Mouse (Mus musculus): Measurements from ENCODE around the gene Dchs2. TPM values are rescaled to one million over a fixed set of nuclear protein-coding genes. Genes with fewer than 3 reads are reported as not detected.

Dchs2 gene
- total and polyA plus RNA-seq, 3 experiments: 0.14 to 0.80 (median 0.52) TPM

DNA sequence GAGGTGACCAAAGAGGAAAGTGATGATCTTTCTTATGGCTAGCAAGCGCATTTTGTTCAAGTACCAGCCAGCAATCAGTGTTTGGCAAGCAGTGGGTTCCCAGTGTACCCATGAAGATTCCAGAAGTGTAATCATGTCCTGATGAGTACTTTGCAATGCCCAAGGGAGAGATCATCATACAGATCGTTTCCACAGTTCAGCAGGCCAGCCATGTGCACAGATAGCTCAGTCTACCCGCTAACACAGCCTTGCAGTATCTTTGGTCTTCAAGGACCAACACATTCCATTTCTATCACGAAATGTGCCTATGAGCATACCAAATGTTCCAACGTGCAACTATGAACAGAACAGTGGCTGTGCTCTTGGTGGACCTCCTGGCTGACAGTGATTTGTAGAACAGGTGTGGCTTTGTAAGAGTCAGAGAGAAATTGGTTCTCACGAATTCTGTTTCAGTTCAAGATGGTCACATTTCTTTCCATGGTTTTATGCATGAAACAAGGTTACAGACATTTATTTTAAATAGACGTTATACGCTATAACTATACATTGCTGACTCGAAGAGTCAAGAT, 240.8 kb downstream of the Dchs2 start:
- intact Hi-C loops (cut with DNase I): no loop called here
- no peak for DNase-seq
- Histone ChIP-seq H3K4me3 (no peak overlapping the region), H3K79me2 (replicated peaks; ENCODE audit: control insufficient read depth, insufficient read depth, low read length) (no peaks in the 10 kb centered on the region), H3K4me1 (ENCODE audit: control insufficient read depth, insufficient read depth, low read length) (peaks cover 2% of the 10 kb centered on the region; the same call in 1 of the 2 replicates), H3K27me3 (ENCODE audit: control insufficient read depth, insufficient read depth, low read length) (no peaks in the 10 kb centered on the region), H3K27ac (no peak overlapping the region), H3K36me3 (ENCODE audit: control insufficient read depth, insufficient read depth, low read length) (no peaks in the 10 kb centered on the region), H3K9ac (ENCODE audit: low read depth, low read length) (no peak overlapping the region)
- TF ChIP-seq EP300 (IDR thresholded peaks at IDR 0.05; ENCODE audit: insufficient read depth, low read depth, low read length) (no peak), CTCF (IDR thresholded peaks at IDR 0.05) (no peak), POLR2A (IDR thresholded peaks at IDR 0.05; ENCODE audit: insufficient read depth, low read depth, low read length) (no peak)
- 65% methylated on average over 9 of the region's 9 CpGs for WGBS

DNA sequence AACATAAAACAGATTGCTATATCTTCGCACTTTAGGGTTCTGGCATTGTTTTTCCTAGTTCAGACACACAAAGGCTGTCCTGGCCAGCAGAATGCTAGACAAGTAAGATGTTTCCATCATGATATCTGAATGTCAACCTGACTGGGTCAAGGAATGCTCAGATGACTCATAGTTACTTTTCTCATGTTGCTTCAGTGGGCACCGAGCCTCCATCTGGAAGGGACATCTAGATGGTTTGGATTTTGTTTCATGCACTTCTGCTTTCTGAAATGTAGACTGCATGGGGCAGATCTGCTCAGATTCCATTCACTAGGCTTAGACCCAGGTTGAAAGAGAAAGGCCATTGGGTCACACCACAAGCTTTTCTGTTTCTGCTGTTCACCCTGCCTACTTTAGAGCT, 242.1 kb downstream of the Dchs2 start:
- DNase-seq: no peak
- no peak for TF ChIP-seq POLR2A (IDR thresholded peaks at IDR 0.05; ENCODE audit: insufficient read depth, low read depth, low read length)
- no peak for TF ChIP-seq CTCF (IDR thresholded peaks at IDR 0.05)
- no peak for TF ChIP-seq EP300 (IDR thresholded peaks at IDR 0.05; ENCODE audit: insufficient read depth, low read depth, low read length)
- intact Hi-C loops (cut with DNase I): no loop called here
- H3K4me1 ChIP-seq (ENCODE audit: control insufficient read depth, insufficient read depth, low read length): peaks cover 2% of the 10 kb centered on the region; the same call in 1 of the 2 replicates
- 69% methylated on average over 2 of the region's 2 CpGs for WGBS
- no peaks in the 10 kb centered on the region for H3K36me3 ChIP-seq (ENCODE audit: control insufficient read depth, insufficient read depth, low read length)
- no peak overlapping the region for H3K4me3 ChIP-seq
- no peaks in the 10 kb centered on the region for H3K79me2 ChIP-seq (replicated peaks; ENCODE audit: control insufficient read depth, insufficient read depth, low read length)
- H3K9ac ChIP-seq (ENCODE audit: low read depth, low read length): no peak overlapping the region
- H3K27me3 ChIP-seq (ENCODE audit: control insufficient read depth, insufficient read depth, low read length): no peaks in the 10 kb centered on the region
- H3K27ac ChIP-seq: no peak overlapping the region

DNA sequence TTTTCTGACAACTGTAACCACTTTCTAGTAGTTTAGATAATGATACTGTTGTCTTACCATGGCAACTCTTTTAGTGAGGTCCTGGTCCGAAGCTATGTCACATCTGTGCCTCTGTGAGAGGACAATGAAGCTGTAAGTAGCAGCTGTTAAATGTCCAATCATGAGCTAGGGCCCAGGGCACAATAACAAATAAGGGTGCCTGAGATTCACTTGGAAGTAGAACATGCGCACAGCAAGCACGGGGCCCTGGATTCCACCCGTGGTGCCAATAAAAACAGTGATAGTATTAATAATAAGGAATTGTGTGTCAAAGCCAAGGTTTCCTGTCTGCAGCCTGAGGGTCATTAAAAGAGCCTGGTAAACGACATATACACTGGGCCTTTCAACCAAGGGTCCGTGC, 246.6 kb downstream of the Dchs2 start:
- Histone ChIP-seq H3K4me3 (no peak overlapping the region), H3K79me2 (replicated peaks; ENCODE audit: control insufficient read depth, insufficient read depth, low read length) (no peaks in the 10 kb centered on the region), H3K9ac (ENCODE audit: low read depth, low read length) (no peak overlapping the region), H3K27ac (no peak overlapping the region), H3K4me1 (ENCODE audit: control insufficient read depth, insufficient read depth, low read length) (no peaks in the 10 kb centered on the region), H3K27me3 (ENCODE audit: control insufficient read depth, insufficient read depth, low read length) (no peaks in the 10 kb centered on the region), H3K36me3 (ENCODE audit: control insufficient read depth, insufficient read depth, low read length) (no peaks in the 10 kb centered on the region)
- WGBS: 57% methylated on average over 6 of the region's 6 CpGs
- intact Hi-C loops (cut with DNase I): no loop called here
- TF ChIP-seq POLR2A (IDR thresholded peaks at IDR 0.05; ENCODE audit: insufficient read depth, low read depth, low read length) (no peak), EP300 (IDR thresholded peaks at IDR 0.05; ENCODE audit: insufficient read depth, low read depth, low read length) (no peak), CTCF (IDR thresholded peaks at IDR 0.05) (no peak)
- DNase-seq: no peak

DNA sequence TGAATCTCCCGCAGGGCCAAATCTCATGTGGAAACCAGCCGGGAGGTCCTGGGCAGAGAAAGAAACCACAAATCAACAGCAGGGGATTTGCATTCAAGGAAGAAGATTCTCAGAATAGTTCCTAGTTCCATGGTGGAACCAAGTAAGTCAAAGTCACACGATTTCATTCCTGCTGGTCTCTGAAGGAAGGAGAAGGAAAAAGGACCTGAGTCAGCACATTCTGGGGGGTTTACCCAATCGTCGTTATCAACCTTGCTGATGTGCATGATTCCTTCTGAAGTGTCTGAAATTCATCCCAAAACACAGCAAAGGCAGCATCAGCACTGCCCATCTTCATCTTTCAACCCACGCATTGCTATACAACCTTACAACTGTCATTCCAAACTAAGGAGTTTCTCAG, 249.1 kb downstream of the Dchs2 start:
- no peaks in the 10 kb centered on the region for H3K79me2 ChIP-seq (replicated peaks; ENCODE audit: control insufficient read depth, insufficient read depth, low read length)
- no peaks in the 10 kb centered on the region for H3K27me3 ChIP-seq (ENCODE audit: control insufficient read depth, insufficient read depth, low read length)
- no peaks in the 10 kb centered on the region for H3K36me3 ChIP-seq (ENCODE audit: control insufficient read depth, insufficient read depth, low read length)
- no peak for DNase-seq
- TF ChIP-seq POLR2A (IDR thresholded peaks at IDR 0.05; ENCODE audit: insufficient read depth, low read depth, low read length): no peak
- TF ChIP-seq CTCF (IDR thresholded peaks at IDR 0.05): no peak
- TF ChIP-seq EP300 (IDR thresholded peaks at IDR 0.05; ENCODE audit: insufficient read depth, low read depth, low read length): no peak
- intact Hi-C loops (cut with DNase I): no loop called here
- no peaks in the 10 kb centered on the region for H3K4me1 ChIP-seq (ENCODE audit: control insufficient read depth, insufficient read depth, low read length)
- 88% methylated on average over 6 of the region's 6 CpGs for WGBS
- no peak overlapping the region for H3K4me3 ChIP-seq
- no peak overlapping the region for H3K27ac ChIP-seq
- H3K9ac ChIP-seq (ENCODE audit: low read depth, low read length): no peak overlapping the region

Other genes with a start within 250 kb of the Dchs2 start
- under 1 TPM; 0.09 to 0.23 TPM for gene Lrat, start 224.0 kb upstream of the Dchs2 start, total RNA-seq (2021)
- gene Lrat, start 224.0 kb upstream of the Dchs2 start, polyA plus RNA-seq (2012; rRNA removed): 0.49 and 1.2 TPM in 2 replicates
- gene Fgg, start 120.2 kb upstream of the Dchs2 start, total RNA-seq (2021): not detected
- gene Fgg, start 120.2 kb upstream of the Dchs2 start, polyA plus RNA-seq (2012; rRNA removed): 0.10 and 1.5 TPM in 2 replicates
- not detected for gene Fga, start 101.9 kb upstream of the Dchs2 start, total RNA-seq (2021)
- gene Fga, start 101.9 kb upstream of the Dchs2 start, polyA plus RNA-seq (2012; rRNA removed): 0.73 TPM in 1 of 2 replicates, not detected in the other
- gene Fgb, start 78.1 kb upstream of the Dchs2 start, total RNA-seq (2021): not detected
- gene Fgb, start 78.1 kb upstream of the Dchs2 start, polyA plus RNA-seq (2012; rRNA removed): 0.56 TPM in 1 of 2 replicates, not detected in the other
- 10 to 100 TPM; 25.6 to 27.5 TPM for gene Plrg1, start 72.4 kb upstream of the Dchs2 start, total RNA-seq (2021)
- 24.4 and 40.7 TPM in 2 replicates for gene Plrg1, start 72.4 kb upstream of the Dchs2 start, polyA plus RNA-seq (2012; rRNA removed)